Mouse (Mus musculus) MEL (cell line): ENCODE measurements around the gene Rundc3a. TPM values are rescaled to one million over a fixed set of nuclear protein-coding genes. Genes with fewer than 3 reads are reported as not detected.

Experiments
- DNase-seq: peaks from one replicate; pipeline ENCODE4 v3.0.0; 2011; ENCODE audit warnings: low read depth, low spot score
- H3K27ac ChIP-seq: 2 replicates; pipeline ENCODE4 v1.5.1; 2012; ENCODE audit warnings: low read depth, mild to moderate bottlenecking, control low read depth, low read length, moderate library complexity; ENCODE audit not compliant: control insufficient read depth
- H3K27me3 ChIP-seq, 2 experiments: fragments of 150-350 bp in 1 of 2; sonication (generic) in 1 of 2; 2 replicates each; pipeline ENCODE4 v1.6.1; 2012; ENCODE audit warnings: low read length in 2 of 2, mild to moderate bottlenecking in 2 of 2, improper control_type of control experiment in 1 of 2, moderate library complexity in 1 of 2; ENCODE audit not compliant: insufficient read depth in 2 of 2, control insufficient read depth in 1 of 2
- H3K36me3 ChIP-seq, 2 experiments: 2 replicates each; pipeline ENCODE4 v1.6.1; 2012 to 2014; ENCODE audit warnings: low read length in 2 of 2, improper control_type of control experiment in 1 of 2, inconsistent platforms in 1 of 2, mild to moderate bottlenecking in 1 of 2; ENCODE audit not compliant: insufficient read depth in 2 of 2, control insufficient read depth in 1 of 2
- H3K4me1 ChIP-seq, 2 experiments: fragments of 150-350 bp in 1 of 2; sonication (generic) in 1 of 2; 2 replicates each; pipeline ENCODE4 v1.6.1; 2012; ENCODE audit warnings: low read length in 2 of 2, improper control_type of control experiment in 1 of 2, mild to moderate bottlenecking in 1 of 2; ENCODE audit not compliant: insufficient read depth in 2 of 2, control insufficient read depth in 1 of 2
- H3K4me3 ChIP-seq, 2 experiments: fragments of 150-350 bp in 1 of 2; sonication (generic) in 1 of 2; 2 replicates each; pipeline ENCODE4 v1.5.1; 2012; ENCODE audit warnings: low read depth in 2 of 2, low read length in 2 of 2, mild to moderate bottlenecking in 2 of 2, moderate library complexity in 2 of 2, control low read depth in 1 of 2, improper control_type of control experiment in 1 of 2; ENCODE audit not compliant: control insufficient read depth in 1 of 2, insufficient read depth in 1 of 2
- H3K79me2 ChIP-seq: 2 replicates; pipeline ENCODE4 v1.6.1; 2012; ENCODE audit warnings: mild to moderate bottlenecking, low read length, moderate library complexity; ENCODE audit not compliant: control insufficient read depth, poor library complexity, insufficient read depth
- H3K9ac ChIP-seq: 2 replicates; pipeline ENCODE4 v1.6.1; 2012; ENCODE audit warnings: low read depth, mild to moderate bottlenecking, control low read depth, low read length, moderate library complexity; ENCODE audit not compliant: control insufficient read depth, poor library complexity, severe bottlenecking
- H3K9me3 ChIP-seq: fragments of 150-350 bp; sonication (generic); replicated peaks from 2 replicates; pipeline ENCODE4 v1.6.1; 2012; ENCODE audit warnings: mild to moderate bottlenecking, low read length, improper control_type of control experiment, moderate library complexity; ENCODE audit not compliant: insufficient read depth
- CTCF ChIP-seq, 3 experiments: IDR thresholded peaks in 2 of 3; conservative IDR thresholded peaks in 1 of 3; 2 replicates each; pipeline ENCODE4 v1.5.1; 2011 to 2012; ENCODE audit warnings: low read length in 3 of 3, low read depth in 2 of 3, mild to moderate bottlenecking in 2 of 3, improper control_type of control experiment in 1 of 3, inconsistent platforms in 1 of 3, mixed read lengths in 1 of 3, moderate library complexity in 1 of 3; ENCODE audit not compliant: control insufficient read depth in 1 of 3, insufficient read depth in 1 of 3, poor library complexity in 1 of 3, severe bottlenecking in 1 of 3
- EP300 ChIP-seq, 2 experiments: IDR thresholded peaks; 2 replicates each; pipeline ENCODE4 v1.6.1; 2011; ENCODE audit warnings: improper control_type of control experiment in 2 of 2, low read length in 2 of 2, low read depth in 1 of 2, mild to moderate bottlenecking in 1 of 2
- HCFC1 ChIP-seq: IDR thresholded peaks from 2 replicates; pipeline ENCODE4 v1.6.1; 2012; ENCODE audit warnings: low read depth, mild to moderate bottlenecking, inconsistent platforms, low read length, improper control_type of control experiment, moderate library complexity
- JUND ChIP-seq: IDR thresholded peaks from 2 replicates; pipeline ENCODE4 v1.6.1; 2011; ENCODE audit warnings: low read depth, mild to moderate bottlenecking, improper control_type of control experiment, low read length
- MAFK ChIP-seq: IDR thresholded peaks from 2 replicates; pipeline ENCODE4 v1.6.1; 2011; ENCODE audit warnings: low read depth, mild to moderate bottlenecking, low read length, improper control_type of control experiment, borderline replicate concordance
- MAZ ChIP-seq: IDR thresholded peaks from 2 replicates; pipeline ENCODE4 v1.6.1; 2012; ENCODE audit warnings: low read depth, mild to moderate bottlenecking, inconsistent platforms, low read length, improper control_type of control experiment
- MEF2A ChIP-seq: IDR thresholded peaks from 2 replicates; pipeline ENCODE4 v1.6.1; 2014; ENCODE audit warnings: low read depth, mild to moderate bottlenecking, inconsistent platforms, low read length, improper control_type of control experiment; ENCODE audit not compliant: poor library complexity, insufficient replicate concordance, severe bottlenecking; ENCODE audit errors: extremely low read depth
- RCOR1 ChIP-seq: IDR thresholded peaks from 2 replicates; pipeline ENCODE4 v1.6.1; 2012; ENCODE audit warnings: low read depth, mild to moderate bottlenecking, inconsistent platforms, low read length, improper control_type of control experiment
- SMC3 ChIP-seq: IDR thresholded peaks from 2 replicates; pipeline ENCODE4 v1.6.1; 2011; ENCODE audit warnings: low read depth, low read length, improper control_type of control experiment
- TAL1 ChIP-seq: IDR thresholded peaks from 2 replicates; pipeline ENCODE4 v1.6.1; 2012; ENCODE audit warnings: mild to moderate bottlenecking, inconsistent platforms, low read length, moderate library complexity, mixed read lengths
- UBTF ChIP-seq: IDR thresholded peaks from 2 replicates; pipeline ENCODE4 v1.6.1; 2012; ENCODE audit warnings: low read depth, mild to moderate bottlenecking, inconsistent platforms, low read length, improper control_type of control experiment, moderate library complexity, borderline replicate concordance; ENCODE audit not compliant: insufficient read depth
- USF2 ChIP-seq, 2 experiments: IDR thresholded peaks; 2 replicates each; pipeline ENCODE4 v1.6.1; 2011 to 2012; ENCODE audit warnings: improper control_type of control experiment in 2 of 2, low read length in 2 of 2, borderline replicate concordance in 1 of 2, inconsistent platforms in 1 of 2, low read depth in 1 of 2, mild to moderate bottlenecking in 1 of 2; ENCODE audit not compliant: insufficient read depth in 1 of 2
- ZC3H11A ChIP-seq: IDR thresholded peaks from 2 replicates; pipeline ENCODE4 v1.6.1; 2012; ENCODE audit warnings: low read depth, mild to moderate bottlenecking, inconsistent platforms, low read length, improper control_type of control experiment
- ZKSCAN1 ChIP-seq: IDR thresholded peaks from 2 replicates; pipeline ENCODE4 v1.6.1; 2012; ENCODE audit warnings: low read depth, mild to moderate bottlenecking, inconsistent platforms, low read length, improper control_type of control experiment, moderate library complexity
- ZMIZ1 ChIP-seq: IDR thresholded peaks from 2 replicates; pipeline ENCODE4 v1.6.1; 2012; ENCODE audit warnings: low read depth, mild to moderate bottlenecking, inconsistent platforms, low read length, improper control_type of control experiment, moderate library complexity
- polyA plus RNA-seq, 2 experiments: library from polyadenylated mRNA; stranded (reverse) in 1 of 2; unstranded in 1 of 2; fragments of >175 nt in 1 of 2; fragments of >200 nt in 1 of 2; gene quantifications; 2 replicates each; pipeline versions ENCODE4 v1.2.1 to v1.2.4; 2012; ENCODE audit warnings: low replicate concordance in 2 of 2, low read depth in 1 of 2; ENCODE audit not compliant: insufficient read length in 2 of 2, insufficient read depth in 1 of 2, missing spikeins in 1 of 2
- total RNA-seq: library from RNA; depleted of rRNA; stranded (reverse); fragments of 300-350 nt; gene quantifications from 2 replicates; pipeline ENCODE4 v1.2.3, GENCODE M21; 2012

Gene Rundc3a
- total and polyA plus RNA-seq, 3 experiments = 0.39 to 2.1 TPM; not detected in 1

DNA sequence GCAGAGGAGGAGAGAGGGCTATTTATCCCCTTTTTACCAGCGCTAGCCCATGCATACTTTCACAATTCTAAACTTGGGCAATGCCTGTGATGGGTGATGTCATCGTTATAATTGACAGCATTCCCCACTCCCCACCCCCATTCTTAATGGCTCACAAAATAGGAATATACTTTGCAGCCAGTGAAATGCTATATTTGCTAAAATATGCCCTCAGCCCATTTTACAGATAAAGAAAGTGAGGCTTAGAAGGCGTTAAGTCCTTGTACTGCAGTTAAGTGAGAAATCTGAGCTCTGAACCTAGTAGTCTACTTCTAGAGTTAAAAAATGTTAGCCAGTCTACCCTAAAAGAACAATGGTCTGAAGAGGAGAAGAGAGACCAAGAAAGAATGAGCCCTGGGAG lies 51.1 kb downstream of the Rundc3a start:
- Histone ChIP-seq H3K27ac (no peak overlapping the region), H3K27me3 (peaks cover 1 to 6% of the 10 kb centered on the region in 2 experiments; a peak in 3 of 4 replicates), H3K79me2 (peaks cover 5% of the 10 kb centered on the region; the same call in 1 of the 2 replicates), H3K4me3 (no peak overlapping the region), H3K4me1 (peaks cover 4 to 21% of the 10 kb centered on the region in 2 experiments), H3K36me3 (peaks cover 0 to 5% of the 10 kb centered on the region in 2 experiments; a peak in 2 of 4 replicates), H3K9ac (no peak overlapping the region), H3K9me3 (no peaks in the 10 kb centered on the region)
- TF ChIP-seq MAFK = no peak
- TF ChIP-seq CTCF (IDR thresholded peaks at IDR 0.05 in 2 of 3, conservative IDR thresholded peaks at IDR 0.05 in 1 of 3; ENCODE audit: control insufficient read depth in 1 of 3, insufficient read depth in 1 of 3, low read depth in 2 of 3, low read length in 3 of 3, poor library complexity in 1 of 3, severe bottlenecking in 1 of 3) = no peak
- no peak for TF ChIP-seq SMC3
- DNase-seq = no peak

DNA sequence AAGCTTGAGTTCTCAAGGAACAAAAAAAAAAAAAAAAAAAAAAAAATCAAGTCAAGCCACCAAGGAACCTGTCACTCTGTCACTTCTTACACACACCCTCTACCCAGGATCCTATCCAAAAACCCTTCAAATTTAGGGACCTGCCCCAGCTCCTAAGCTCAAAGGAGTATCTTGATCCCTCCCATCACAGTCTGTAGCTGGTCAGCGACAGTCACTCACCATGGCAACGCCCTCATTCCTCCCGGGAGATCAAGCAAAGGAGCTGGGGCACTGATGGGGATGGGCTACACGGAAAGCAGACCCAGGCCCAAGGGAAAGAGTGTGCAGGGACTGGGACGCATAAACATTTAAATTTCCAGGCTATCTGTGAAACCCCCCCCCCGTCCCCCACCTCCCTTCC lies 51.6 kb downstream of the Rundc3a start:
- peaks cover 5 to 7% of the 10 kb centered on the region in 2 experiments; a peak in 3 of 4 replicates for H3K27me3 ChIP-seq
- TF ChIP-seq USF2 (IDR thresholded peaks at IDR 0.05; ENCODE audit: borderline replicate concordance in 1 of 2, insufficient read depth in 1 of 2, low read depth in 1 of 2, low read length in 2 of 2) (no peak), MEF2A (no peak), JUND (no peak), HCFC1 (no peak), ZKSCAN1 (no peak), RCOR1 (no peak), TAL1 (no peak), MAZ (no peak), ZC3H11A (no peak), CTCF (IDR thresholded peaks at IDR 0.05 in 2 of 3, conservative IDR thresholded peaks at IDR 0.05 in 1 of 3; ENCODE audit: control insufficient read depth in 1 of 3, insufficient read depth in 1 of 3, low read depth in 2 of 3, low read length in 3 of 3, poor library complexity in 1 of 3, severe bottlenecking in 1 of 3) (no peak), EP300 (IDR thresholded peaks at IDR 0.05; ENCODE audit: low read depth in 1 of 2, low read length in 2 of 2) (no peak), ZMIZ1 (no peak), UBTF (no peak), SMC3 (no peak), MAFK (no peak)
- TF ChIP-seq, all 39 proteins: peak for 0
- DNase-seq = no peak
- H3K36me3 ChIP-seq = peaks cover 0 to 5% of the 10 kb centered on the region in 2 experiments; a peak in 2 of 4 replicates
- no peak overlapping the region for H3K4me3 ChIP-seq
- no peak overlapping the region for H3K9ac ChIP-seq
- peaks cover 4 to 21% of the 10 kb centered on the region in 2 experiments for H3K4me1 ChIP-seq
- H3K9me3 ChIP-seq = no peaks in the 10 kb centered on the region
- no peak overlapping the region for H3K27ac ChIP-seq
- H3K79me2 ChIP-seq = peaks cover 5% of the 10 kb centered on the region; the same call in 1 of the 2 replicates
